Mouse (Mus musculus): ENCODE measurements at regions not wholly inside any gene's neighbourhood (a gene's known extent, or its start where the extent isn't known, plus 50 kb on each side); places are given as distances from the start of the nearest gene placed in this dataset.

- Histone ChIP-seq H3K27ac (ENCODE audit: low read depth, low read length) (no peak overlapping the region), H3K9ac (ENCODE audit: low read depth, low read length) (no peak overlapping the region), H3K36me3 (ENCODE audit: control insufficient read depth, insufficient read depth, low read length) (no peaks in the 10 kb centered on the region), H3K4me2 (replicated peaks; ENCODE audit: low read depth, low read length) (no peak overlapping the region), H3K4me3 (ENCODE audit: low read depth, low read length) (no peak overlapping the region), H3K4me1 (replicated peaks; ENCODE audit: control insufficient read depth, insufficient read depth, low read length) (no peaks in the 10 kb centered on the region), H3K27me3 (ENCODE audit: control insufficient read depth, insufficient read depth, low read length) (no peaks in the 10 kb centered on the region), H3K9me3 (ENCODE audit: control insufficient read depth, low read length) (no peaks in the 10 kb centered on the region)
- 82% methylated on average over 3 of the region's 3 CpGs for WGBS
- DNase-seq (ENCODE audit: low spot score) = no peak
- no peak for ATAC-seq (ENCODE audit: low FRiP score)
Observed at GRCm38 (mm10) chr11:92018419-92018818, 441.1 kb upstream of the Kif2b start.

DNA sequence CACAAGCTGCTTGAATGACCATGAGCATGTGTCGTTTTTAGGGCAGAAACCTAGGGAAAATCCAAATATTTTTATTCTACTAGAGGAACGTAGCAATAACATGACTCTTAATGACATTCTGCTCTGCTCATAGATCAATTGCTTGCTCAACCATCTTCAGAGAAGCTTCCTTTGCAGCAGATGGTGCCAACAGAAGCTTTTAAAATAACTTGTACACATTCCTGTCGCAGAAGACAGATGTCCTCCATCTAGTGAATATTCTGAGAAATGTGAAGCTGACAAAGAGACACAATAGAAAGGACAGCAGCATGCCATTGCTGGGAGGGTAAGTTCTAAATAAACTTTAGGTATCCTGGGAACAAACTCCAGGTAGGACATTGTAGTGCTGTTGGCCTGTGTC lies 433.9 kb upstream of the Kif2b start:
- no peaks in the 10 kb centered on the region for H3K27me3 ChIP-seq (ENCODE audit: control insufficient read depth, insufficient read depth, low read length)
- H3K27ac ChIP-seq (ENCODE audit: low read depth, low read length) = no peak overlapping the region
- WGBS = 72% methylated on average over 3 of the region's 3 CpGs
- DNase-seq (ENCODE audit: low spot score) (no peak), ATAC-seq (ENCODE audit: low FRiP score) (no peak)
- no peak overlapping the region for H3K9ac ChIP-seq (ENCODE audit: low read depth, low read length)
- H3K4me1 ChIP-seq (replicated peaks; ENCODE audit: control insufficient read depth, insufficient read depth, low read length) = no peaks in the 10 kb centered on the region
- no peaks in the 10 kb centered on the region for H3K36me3 ChIP-seq (ENCODE audit: control insufficient read depth, insufficient read depth, low read length)
- H3K9me3 ChIP-seq (ENCODE audit: control insufficient read depth, low read length) = no peaks in the 10 kb centered on the region
- H3K4me2 ChIP-seq (replicated peaks; ENCODE audit: low read depth, low read length) = no peak overlapping the region
- no peak overlapping the region for H3K4me3 ChIP-seq (ENCODE audit: low read depth, low read length)

GRCm38 (mm10) chr11:91995524-91995923 lies 418.2 kb upstream of the Kif2b start:
- no peak overlapping the region for H3K27ac ChIP-seq (ENCODE audit: low read depth, low read length)
- no peaks in the 10 kb centered on the region for H3K4me1 ChIP-seq (replicated peaks; ENCODE audit: control insufficient read depth, insufficient read depth, low read length)
- no peaks in the 10 kb centered on the region for H3K27me3 ChIP-seq (ENCODE audit: control insufficient read depth, insufficient read depth, low read length)
- no peaks in the 10 kb centered on the region for H3K36me3 ChIP-seq (ENCODE audit: control insufficient read depth, insufficient read depth, low read length)
- DNase-seq (ENCODE audit: low spot score) (no peak), ATAC-seq (ENCODE audit: low FRiP score) (no peak)
- no peak overlapping the region for H3K4me3 ChIP-seq (ENCODE audit: low read depth, low read length)
- no peak overlapping the region for H3K9ac ChIP-seq (ENCODE audit: low read depth, low read length)
- WGBS = 81% methylated on average over 2 of the region's 2 CpGs
- no peaks in the 10 kb centered on the region for H3K9me3 ChIP-seq (ENCODE audit: control insufficient read depth, low read length)
- H3K4me2 ChIP-seq (replicated peaks; ENCODE audit: low read depth, low read length) = no peak overlapping the region

GRCm38 (mm10) chr11:91969531-91969930 lies 392.2 kb upstream of the Kif2b start:
- no peaks in the 10 kb centered on the region for H3K36me3 ChIP-seq (ENCODE audit: control insufficient read depth, insufficient read depth, low read length)
- H3K4me1 ChIP-seq (replicated peaks; ENCODE audit: control insufficient read depth, insufficient read depth, low read length) = no peaks in the 10 kb centered on the region
- no peaks in the 10 kb centered on the region for H3K9me3 ChIP-seq (ENCODE audit: control insufficient read depth, low read length)
- H3K27me3 ChIP-seq (ENCODE audit: control insufficient read depth, insufficient read depth, low read length) = no peaks in the 10 kb centered on the region
- ATAC-seq (ENCODE audit: low FRiP score) = no peak
- H3K4me2 ChIP-seq (replicated peaks; ENCODE audit: low read depth, low read length) = no peak overlapping the region
- no peak overlapping the region for H3K27ac ChIP-seq (ENCODE audit: low read depth, low read length)
- DNase-seq (ENCODE audit: low spot score) = no peak
- no peak overlapping the region for H3K9ac ChIP-seq (ENCODE audit: low read depth, low read length)
- WGBS = 93% methylated on average over 2 of the region's 2 CpGs
- no peak overlapping the region for H3K4me3 ChIP-seq (ENCODE audit: low read depth, low read length)

- H3K4me2 ChIP-seq (replicated peaks; ENCODE audit: low read depth, low read length) = no peak overlapping the region
- no peaks in the 10 kb centered on the region for H3K4me1 ChIP-seq (replicated peaks; ENCODE audit: control insufficient read depth, insufficient read depth, low read length)
- ATAC-seq (ENCODE audit: low FRiP score) = no peak
- H3K27ac ChIP-seq (ENCODE audit: low read depth, low read length) = no peak overlapping the region
- no peaks in the 10 kb centered on the region for H3K9me3 ChIP-seq (ENCODE audit: control insufficient read depth, low read length)
- 95% methylated on average over 2 of the region's 2 CpGs for WGBS
- no peak overlapping the region for H3K4me3 ChIP-seq (ENCODE audit: low read depth, low read length)
- DNase-seq (ENCODE audit: low spot score) = no peak
- no peak overlapping the region for H3K9ac ChIP-seq (ENCODE audit: low read depth, low read length)
- no peaks in the 10 kb centered on the region for H3K27me3 ChIP-seq (ENCODE audit: control insufficient read depth, insufficient read depth, low read length)
- no peaks in the 10 kb centered on the region for H3K36me3 ChIP-seq (ENCODE audit: control insufficient read depth, insufficient read depth, low read length)
Observed at GRCm38 (mm10) chr11:91944336-91944735, 367.0 kb upstream of the Kif2b start.

All from hindbrain, embryonic 11.5 days (tissue).